18 mouse cellular contexts compared by ENCODE assay signal in the genomic region with DNA sequence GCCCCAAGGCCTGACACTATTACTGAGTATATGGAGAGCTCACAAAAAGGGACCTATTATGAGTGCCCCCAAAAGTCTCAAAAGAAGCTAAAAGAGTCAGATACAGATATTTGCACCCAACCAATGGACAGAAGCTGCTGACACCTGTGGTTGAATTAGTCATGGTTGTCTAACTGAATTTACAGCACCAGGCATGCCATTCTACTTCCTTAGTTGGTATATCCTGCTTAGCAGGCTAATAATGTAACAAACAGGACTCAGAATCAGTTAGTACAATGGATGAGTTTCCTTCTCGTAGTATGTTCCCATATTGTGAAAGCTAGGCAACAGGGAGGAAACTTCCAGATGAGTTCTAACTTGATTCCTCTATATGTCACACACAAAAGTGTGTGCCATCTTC.
"Had no signal": no experiment of that assay in that cellular context is flagged by ENCODE, and none has a peak within 500 bp of the region (broad histone marks: within the 10 kb centered on the region; RNA-seq: fewer than 3 reads in every experiment).

No protein-coding gene starts in this region.

- DNase-seq: liver, postnatal 0 days; lung, adult 2 months; lung, postnatal 14 days; lung, postnatal 36 days; midbrain, embryonic 14.5 days; right cerebral cortex, postnatal 14 days; thymus, adult 2 months; thymus, postnatal 25 days; thymus, postnatal 4 days had no signal

- H3K9me3 ChIP-seq: lung, embryonic 15.5 days; midbrain, embryonic 10.5 days; midbrain, embryonic 12.5 days; neural tube, embryonic 12.5 days; stomach, embryonic 15.5 days had no signal

- H3K27ac ChIP-seq: lung, embryonic 15.5 days; macrophage; midbrain, embryonic 10.5 days; midbrain, embryonic 12.5 days; neural tube, embryonic 12.5 days; stomach, embryonic 15.5 days; stomach, postnatal 0 days had no signal

- H3K4me3 ChIP-seq: lung, embryonic 15.5 days; midbrain, embryonic 10.5 days; midbrain, embryonic 12.5 days; neural tube, embryonic 12.5 days; stomach, embryonic 15.5 days had no signal

- H3K9ac ChIP-seq: liver, postnatal 0 days; lung, embryonic 15.5 days; midbrain, embryonic 12.5 days; neural tube, embryonic 12.5 days; stomach, embryonic 15.5 days had no signal

- ATAC-seq: liver, postnatal 0 days; lung, postnatal 0 days; midbrain, embryonic 16.5 days had no signal

- H3K27me3 ChIP-seq: lung, embryonic 15.5 days; midbrain, embryonic 12.5 days; neural tube, embryonic 12.5 days; stomach, embryonic 15.5 days had no signal

- H3K4me1 ChIP-seq: lung, embryonic 15.5 days; midbrain, embryonic 10.5 days; midbrain, embryonic 12.5 days; neural tube, embryonic 12.5 days; stomach, embryonic 15.5 days had no signal

- H3K4me2 ChIP-seq: lung, embryonic 15.5 days; midbrain, embryonic 12.5 days; neural tube, embryonic 12.5 days; stomach, embryonic 15.5 days had no signal

- H3K36me3 ChIP-seq: lung, embryonic 15.5 days; midbrain, embryonic 10.5 days; midbrain, embryonic 12.5 days; neural tube, embryonic 12.5 days; stomach, embryonic 15.5 days had no signal
